Mouse (Mus musculus): ENCODE measurements around the gene AY074887.

GRCm38 (mm10) chr9:54918781-54919180 is 32.0 kb downstream of the AY074887 start:
- TF ChIP-seq CTCF (IDR thresholded peaks at IDR 0.05; ENCODE audit: low read depth) (no peak), EP300 (IDR thresholded peaks at IDR 0.05; ENCODE audit: low read depth) (no peak)
